22 mouse cellular contexts compared by ENCODE assay signal in genomic region chr3:98283205-98283604, GRCm38 (mm10). TPM values are rescaled to one million over a fixed set of nuclear protein-coding genes. Genes with fewer than 3 reads are reported as not detected.
DNase-seq lines count a peak whose midpoint lies in the region; ATAC-seq and TF ChIP-seq lines count a peak whose summit lies in the region.
"Had no signal": no experiment of that assay in that cellular context is flagged by ENCODE, and none has a peak within 500 bp of the region (broad histone marks: within the 10 kb centered on the region; RNA-seq: fewer than 3 reads in every experiment).

No protein-coding gene starts in this region.

- no peaks in the 10 kb centered on the region for H3K9me3 ChIP-seq in liver, embryonic 15.5 days (replicated peaks)
- no peaks in the 10 kb centered on the region for H3K9me3 ChIP-seq in liver, embryonic 11.5 days (ENCODE audit: control insufficient read depth, low read length)
- no peaks in the 10 kb centered on the region for H3K9me3 ChIP-seq in liver, postnatal 0 days (ENCODE audit: low read length)
- H3K9me3 ChIP-seq: embryonic facial prominence, embryonic 12.5 days; embryonic facial prominence, embryonic 15.5 days; hindbrain, embryonic 12.5 days; hindbrain, embryonic 15.5 days had no signal

- TF ChIP-seq CTCF in kidney, adult 2 months (conservative IDR thresholded peaks at IDR 0.05; ENCODE audit: insufficient read depth, insufficient read length, low read depth, low read length): no peak
- no peak for TF ChIP-seq CTCF in liver, postnatal 0 days (IDR thresholded peaks at IDR 0.05; ENCODE audit: low read depth)

- H3K36me3 ChIP-seq in kidney, adult 2 months (ENCODE audit: control insufficient read depth, insufficient read depth, low read length): no peaks in the 10 kb centered on the region
- no peaks in the 10 kb centered on the region for H3K36me3 ChIP-seq in liver, embryonic 15.5 days (replicated peaks)
- H3K36me3 ChIP-seq in liver, embryonic 11.5 days (ENCODE audit: control insufficient read depth, insufficient read depth, low read length): no peaks in the 10 kb centered on the region
- H3K36me3 ChIP-seq in liver, postnatal 0 days (replicated peaks; ENCODE audit: insufficient read depth, low read length): 0 out of 2 replicates have a peak, but pooled peaks cover 3% of the 10 kb centered on the region
- H3K36me3 ChIP-seq: embryonic facial prominence, embryonic 12.5 days; embryonic facial prominence, embryonic 15.5 days; hindbrain, embryonic 12.5 days; hindbrain, embryonic 15.5 days had no signal

- H3K4me1 ChIP-seq in kidney, adult 2 months (ENCODE audit: control insufficient read depth, insufficient read depth, low read length): peaks cover 5% of the 10 kb centered on the region; the same call in 1 of the 2 replicates
- H3K4me1 ChIP-seq in liver, embryonic 15.5 days (replicated peaks): peaks cover 18% of the 10 kb centered on the region
- peaks cover 12% of the 10 kb centered on the region for H3K4me1 ChIP-seq in liver, embryonic 11.5 days (replicated peaks; ENCODE audit: control insufficient read depth, insufficient read depth, low read length)
- H3K4me1 ChIP-seq in liver, postnatal 0 days (ENCODE audit: insufficient read depth): peaks cover 14% of the 10 kb centered on the region
- H3K4me1 ChIP-seq: hindbrain, embryonic 15.5 days had no signal

- TF ChIP-seq EP300 in liver, postnatal 0 days (IDR thresholded peaks at IDR 0.05; ENCODE audit: low read depth): 0 out of 2 replicates have a peak, but pooled peaks have one; percentile 27

- H3K9ac ChIP-seq in liver, embryonic 15.5 days: no peak overlapping the region
- H3K9ac ChIP-seq in liver, embryonic 11.5 days (ENCODE audit: low read depth, low read length): no peak overlapping the region
- peak overlapping the region; percentile 76 for H3K9ac ChIP-seq in liver, postnatal 0 days (replicated peaks)
- H3K9ac ChIP-seq: embryonic facial prominence, embryonic 12.5 days; embryonic facial prominence, embryonic 15.5 days; forebrain, postnatal 0 days; hindbrain, embryonic 12.5 days; hindbrain, embryonic 15.5 days had no signal

- no peak for TF ChIP-seq POLR2A in kidney, adult 2 months (IDR thresholded peaks at IDR 0.05; ENCODE audit: low read depth, low read length)

- no peak overlapping the region for H3K27ac ChIP-seq in kidney, adult 2 months (ENCODE audit: insufficient read depth, low read depth, low read length)
- H3K27ac ChIP-seq in liver, embryonic 15.5 days (replicated peaks): no peak overlapping the region
- H3K27ac ChIP-seq in liver, embryonic 11.5 days (ENCODE audit: low read depth, low read length): no peak overlapping the region
- peak overlapping the region; percentile 94 for H3K27ac ChIP-seq in liver, postnatal 0 days (ENCODE audit: low read depth)
- H3K27ac ChIP-seq: embryonic facial prominence, embryonic 12.5 days; embryonic facial prominence, embryonic 15.5 days; gastrocnemius, adult 2 months; hindbrain, embryonic 12.5 days; hindbrain, embryonic 15.5 days had no signal

- H3K4me2 ChIP-seq in liver, embryonic 15.5 days: peak overlapping the region; percentile 37; the same call in 1 of the 2 replicates
- H3K4me2 ChIP-seq in liver, embryonic 11.5 days: no peak overlapping the region
- H3K4me2 ChIP-seq in liver, postnatal 0 days (ENCODE audit: low read depth, low read length): peak overlapping the region; percentile 61
- H3K4me2 ChIP-seq: embryonic facial prominence, embryonic 12.5 days; embryonic facial prominence, embryonic 15.5 days; heart, embryonic 11.5 days; hindbrain, embryonic 12.5 days; hindbrain, embryonic 15.5 days had no signal

- no peak for ATAC-seq in liver, embryonic 15.5 days (ENCODE audit: insufficient read depth)
- ATAC-seq in liver, embryonic 11.5 days (replicated peaks; ENCODE audit: low FRiP score): no peak
- ATAC-seq in liver, postnatal 0 days: peak; percentile 20
- ATAC-seq: CD4-positive, CD25-positive, alpha-beta regulatory T cell, adult 4 months; forebrain, embryonic 14.5 days; forebrain, postnatal 0 days had no signal

- H3K27me3 ChIP-seq in kidney, adult 2 months (replicated peaks; ENCODE audit: control insufficient read depth, insufficient read depth, low read length): no peaks in the 10 kb centered on the region
- no peaks in the 10 kb centered on the region for H3K27me3 ChIP-seq in liver, embryonic 15.5 days
- no peaks in the 10 kb centered on the region for H3K27me3 ChIP-seq in liver, embryonic 11.5 days (replicated peaks; ENCODE audit: control insufficient read depth, insufficient read depth, low read length)
- no peaks in the 10 kb centered on the region for H3K27me3 ChIP-seq in liver, postnatal 0 days (ENCODE audit: insufficient read depth, low read length)
- H3K27me3 ChIP-seq: embryonic facial prominence, embryonic 12.5 days; embryonic facial prominence, embryonic 15.5 days; hindbrain, embryonic 12.5 days; hindbrain, embryonic 15.5 days had no signal

- DNase-seq in kidney, adult 2 months: peak; percentile 32
- DNase-seq in kidney, postnatal 14 days: no peak
- DNase-seq in liver, embryonic 11.5 days (ENCODE audit: low spot score): no peak
- DNase-seq in liver, postnatal 0 days: no peak
- DNase-seq in lung, postnatal 25 days (ENCODE audit: low spot score): no peak
- DNase-seq: adrenal gland, adult 2 months; adrenal gland, postnatal 14 days; cerebellum, adult 11 months; cerebellum, adult 2 months; cerebellum, adult 9-11 months; cerebellum, postnatal 25 days; forebrain, postnatal 0 days; gastrocnemius, adult 2 months; gastrocnemius, postnatal 25 days had no signal

- WGBS in kidney, adult 2 months: 78% methylated on average over 5 of the region's 5 CpGs
- WGBS in liver, embryonic 15.5 days (ENCODE audit: insufficient replicate concordance): 69% methylated on average over 5 of the region's 5 CpGs
- 85% methylated on average over 5 of the region's 5 CpGs for WGBS in liver, embryonic 11.5 days
- WGBS in liver, postnatal 0 days (ENCODE audit: insufficient replicate concordance): 70% methylated on average over 5 of the region's 5 CpGs

- H3K4me3 ChIP-seq in kidney, adult 2 months (ENCODE audit: insufficient read depth, low read depth, low read length): no peak overlapping the region
- no peak overlapping the region for H3K4me3 ChIP-seq in liver, embryonic 15.5 days (replicated peaks)
- no peak overlapping the region for H3K4me3 ChIP-seq in liver, embryonic 11.5 days (ENCODE audit: low read depth, low read length)
- peak overlapping the region; percentile 51 for H3K4me3 ChIP-seq in liver, postnatal 0 days (ENCODE audit: low read depth, low read length)
- H3K4me3 ChIP-seq: embryonic facial prominence, embryonic 12.5 days; embryonic facial prominence, embryonic 15.5 days; gastrocnemius, adult 2 months; hindbrain, embryonic 12.5 days; hindbrain, embryonic 15.5 days had no signal

RNA-seq across cellular contexts. Expression of gene Hmgcs2, which starts 3.0 kb away (rescaled TPM):
- polyA plus RNA-seq in kidney, adult 2 months (2012; rRNA removed): 39.0 and 39.5 TPM in 2 replicates
- 155 and 223 TPM in 2 replicates for polyA plus RNA-seq in liver, embryonic 15.5 days (2015; fragmentation: Nextera tagmentation; extraction: Ambion mirVana)
- 29.9 and 32.9 TPM in 2 replicates for polyA plus RNA-seq in liver, embryonic 11.5 days (2014; fragmentation: Nextera tagmentation; extraction: Ambion mirVana)
- 1,492 and 1,631 TPM in 2 replicates for polyA plus RNA-seq in liver, postnatal 0 days (2015; fragmentation: Nextera tagmentation; extraction: Ambion mirVana)
- polyA plus RNA-seq: CD4-positive, CD25-positive, alpha-beta regulatory T cell, adult 4 months had no signal

RNA-seq across cellular contexts. Expression of gene Phgdh, which starts 56.6 kb away (rescaled TPM):
- polyA plus RNA-seq in kidney, adult 2 months (2012; rRNA removed): 47.1 and 54.5 TPM in 2 replicates
- polyA plus RNA-seq in liver, embryonic 15.5 days (2015; fragmentation: Nextera tagmentation; extraction: Ambion mirVana): 208 and 233 TPM in 2 replicates
- 554 and 596 TPM in 2 replicates for polyA plus RNA-seq in liver, embryonic 11.5 days (2014; fragmentation: Nextera tagmentation; extraction: Ambion mirVana)
- 25.6 and 32.7 TPM in 2 replicates for polyA plus RNA-seq in liver, postnatal 0 days (2015; fragmentation: Nextera tagmentation; extraction: Ambion mirVana)
